Mouse (Mus musculus) hindbrain, embryonic 15.5 days (tissue): ENCODE measurements around the gene Cfap74. TPM values are rescaled to one million over a fixed set of nuclear protein-coding genes. Genes with fewer than 3 reads are reported as not detected.

Source experiments
- ATAC-seq: fragments of 200-750 bp; cut with Nextera tagmentation; 2 replicates; pipeline ENCODE4 v1.8.0; 2017; ENCODE audit warnings: low read depth, moderate number of reproducible peaks, moderate TSS enrichment; ENCODE audit not compliant: low FRiP score
- H3K27ac ChIP-seq: fragments of 300-500 bp; sonication (generic); replicated peaks from 2 replicates; pipeline ENCODE4 v1.5.1; 2015; ENCODE audit warnings: mild to moderate bottlenecking, inconsistent platforms
- H3K27me3 ChIP-seq: fragments of 300-500 bp; sonication (generic); 2 replicates; pipeline ENCODE4 v1.6.1; 2015; ENCODE audit warnings: control low read depth, inconsistent platforms
- H3K36me3 ChIP-seq: fragments of 300-500 bp; sonication (generic); 2 replicates; pipeline ENCODE4 v1.6.1; 2015; ENCODE audit warnings: control low read depth, inconsistent platforms
- H3K4me1 ChIP-seq: fragments of 300-500 bp; sonication (generic); replicated peaks from 2 replicates; pipeline ENCODE4 v1.6.1; 2015; ENCODE audit warnings: control low read depth, inconsistent platforms
- H3K4me2 ChIP-seq: fragments of 300-500 bp; sonication (generic); 2 replicates; pipeline ENCODE4 v1.6.1; 2015; ENCODE audit warnings: moderate library complexity, mild to moderate bottlenecking, inconsistent platforms
- H3K4me3 ChIP-seq: fragments of 300-500 bp; sonication (generic); 2 replicates; pipeline ENCODE4 v1.5.1; 2015; ENCODE audit warnings: mild to moderate bottlenecking, inconsistent platforms
- H3K9ac ChIP-seq: fragments of 300-500 bp; sonication (generic); 2 replicates; pipeline ENCODE4 v1.6.1; 2015; ENCODE audit warnings: inconsistent platforms
- H3K9me3 ChIP-seq: fragments of 300-500 bp; sonication (generic); 2 replicates; pipeline ENCODE4 v1.6.1; 2016; ENCODE audit warnings: control low read depth, inconsistent platforms
- WGBS: fragments of 180-500 bp; shearing (Covaris S2); methylation state at CpG from one replicate; pipeline ENCODE4 v1.1.7; 2015; 5-methylcytosine and 5-hydroxymethylcytosine counted together
- polyA plus RNA-seq: library from polyadenylated mRNA; unstranded; fragments of >200 nt; fragmentation: Nextera tagmentation; extraction: Ambion mirVana; gene quantifications from 2 replicates; pipeline ENCODE4 v1.2.1, GENCODE M21; 2015

The Cfap74 gene
- polyA plus RNA-seq, 1 experiment from 2014 or later = 5.2 TPM

DNA sequence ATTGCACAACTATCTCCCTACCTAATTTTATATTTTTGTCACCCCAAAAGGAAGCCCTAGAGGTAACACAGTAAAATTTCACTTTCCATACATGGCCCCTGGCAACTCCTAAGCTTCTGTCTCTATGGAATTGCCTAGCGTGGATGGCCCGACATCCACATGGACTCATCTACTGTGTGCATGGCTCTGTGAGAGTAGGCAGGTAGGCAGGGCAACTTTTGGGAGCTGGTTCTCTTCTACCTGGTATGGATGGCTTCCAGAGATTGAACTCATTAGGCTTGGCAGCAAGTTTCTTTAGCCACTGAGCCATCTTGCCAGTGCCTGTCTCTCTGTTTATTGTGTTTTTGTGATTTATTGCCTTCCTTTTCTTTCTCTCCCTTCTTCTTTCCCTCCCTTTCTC lies 105.8 kb downstream of the Cfap74 start:
- H3K4me3 ChIP-seq = no peak overlapping the region
- H3K27me3 ChIP-seq = no peaks in the 10 kb centered on the region
- no peak overlapping the region for H3K27ac ChIP-seq
- H3K36me3 ChIP-seq = no peaks in the 10 kb centered on the region
- H3K9me3 ChIP-seq = no peaks in the 10 kb centered on the region
- 66% methylated on average over 2 of the region's 2 CpGs for WGBS
- no peak overlapping the region for H3K4me2 ChIP-seq
- no peak for ATAC-seq
- no peak overlapping the region for H3K9ac ChIP-seq
- H3K4me1 ChIP-seq = no peaks in the 10 kb centered on the region

Other genes starting within 250 kb of the Cfap74 start
- gene Ski, start 186.6 kb upstream of the Cfap74 start, polyA plus RNA-seq = 11.3 and 11.9 TPM in 2 replicates
- gene Faap20, start 159.4 kb upstream of the Cfap74 start, polyA plus RNA-seq = 73.8 and 75.7 TPM in 2 replicates
- gene Prkcz, start 47.8 kb upstream of the Cfap74 start, polyA plus RNA-seq = 78.8 and 87.2 TPM in 2 replicates
- gene Gabrd, start 11.1 kb upstream of the Cfap74 start, polyA plus RNA-seq = 0.14 and 0.25 TPM in 2 replicates
- gene Tmem52, start 59.9 kb downstream of the Cfap74 start, polyA plus RNA-seq = 0.17 TPM in 1 of 2 replicates, not detected in the other
- 1,056 and 1,102 TPM in 2 replicates for gene Gnb1, start 82.2 kb downstream of the Cfap74 start, polyA plus RNA-seq
- 80.6 and 85.9 TPM in 2 replicates for gene Nadk, start 153.2 kb downstream of the Cfap74 start, polyA plus RNA-seq
- 14.6 and 16.3 TPM in 2 replicates for gene Slc35e2, start 192.2 kb downstream of the Cfap74 start, polyA plus RNA-seq
- 49.3 and 53.0 TPM in 2 replicates for gene Cdk11b, start 215.7 kb downstream of the Cfap74 start, polyA plus RNA-seq
- gene Gm10563, start 236.2 kb downstream of the Cfap74 start, polyA plus RNA-seq = not detected in 2 replicates
- 4.7 and 6.5 TPM in 2 replicates for gene Mmp23, start 244.2 kb downstream of the Cfap74 start, polyA plus RNA-seq